Mouse (Mus musculus): ENCODE results near the gene Zfp748.

Zfp748 gene

GRCm38 (mm10) chr13:67553730-67554129 is at the start of gene Zfp748:
Gene Zfp748 (minus strand): TSS chr13:67553830.
- no peak for DNase-seq (ENCODE audit: low spot score)

DNA sequence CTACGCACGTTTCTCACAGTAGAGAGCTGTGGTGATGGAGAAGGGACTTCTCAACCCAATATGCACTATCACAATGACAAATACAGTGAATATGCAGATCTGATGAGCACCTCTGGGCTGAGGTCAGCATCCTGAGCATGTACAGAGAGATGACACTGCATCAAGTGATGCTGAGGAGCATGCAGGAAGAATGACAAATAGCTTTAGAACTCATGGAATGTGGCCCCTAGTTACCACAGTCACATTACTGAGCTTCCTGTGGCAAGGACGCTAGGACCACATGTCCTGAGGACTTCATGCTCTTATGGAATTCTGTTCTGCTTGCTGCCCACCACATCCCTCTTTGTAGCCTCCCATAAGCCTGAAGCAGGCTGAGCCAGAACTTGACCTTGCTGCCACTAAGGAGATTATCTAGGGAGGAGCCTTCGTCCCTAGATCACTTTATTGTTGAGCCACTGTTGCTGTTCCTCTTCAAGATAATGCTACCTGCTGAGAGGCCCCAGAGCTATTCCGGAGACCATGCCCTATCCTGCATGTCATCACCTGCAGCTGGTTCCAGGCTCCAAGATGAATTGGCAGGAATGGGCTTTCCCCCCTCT is 19.1 kb upstream of the Zfp748 start:
- DNase-seq (ENCODE audit: low spot score) = no peak

DNA sequence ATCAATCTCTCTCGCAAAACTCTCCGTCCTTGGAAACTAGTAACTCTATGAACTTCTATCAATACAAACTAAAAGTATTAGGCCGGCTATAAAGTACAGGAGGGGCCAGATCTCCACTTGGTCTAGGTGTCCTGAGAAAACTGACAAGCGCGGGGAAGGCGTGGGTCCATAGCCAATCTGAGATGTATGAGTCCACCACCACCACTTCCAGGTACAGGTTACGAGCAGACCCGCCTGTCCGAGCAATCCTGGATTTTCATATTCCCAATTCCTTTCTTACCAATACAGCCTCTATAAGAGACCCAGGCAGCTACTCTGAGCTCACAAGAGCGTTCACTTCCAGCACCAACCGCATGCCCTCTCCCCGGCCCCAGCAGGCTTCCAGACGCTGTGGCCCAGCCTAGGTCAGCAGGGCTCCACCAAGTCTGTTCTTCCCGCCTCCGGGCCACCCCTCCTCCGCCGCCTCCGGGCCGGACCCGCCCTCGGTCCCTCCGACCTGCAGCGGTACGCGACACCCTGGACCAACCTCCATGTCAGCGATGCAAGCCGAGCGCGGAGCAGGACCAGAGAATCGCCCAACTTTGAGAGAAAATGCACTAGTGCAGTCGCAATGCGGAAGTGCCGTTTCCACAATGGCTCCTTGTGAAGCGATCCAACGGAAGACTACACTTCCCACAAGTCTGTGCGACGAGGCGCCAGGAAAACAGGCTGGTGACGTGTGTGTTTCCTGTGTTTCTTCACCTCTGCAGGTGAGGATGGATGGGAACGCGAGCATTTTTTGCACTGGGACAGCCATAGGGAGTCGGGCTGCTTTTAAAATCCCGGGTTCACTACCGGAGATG is 904 bp downstream of the Zfp748 start:
- peak; percentile 88 for DNase-seq (ENCODE audit: low spot score)

GRCm38 (mm10) chr13:67545941-67546340 is 7.7 kb downstream of the Zfp748 start:
- DNase-seq (ENCODE audit: low spot score) = no peak

DNA sequence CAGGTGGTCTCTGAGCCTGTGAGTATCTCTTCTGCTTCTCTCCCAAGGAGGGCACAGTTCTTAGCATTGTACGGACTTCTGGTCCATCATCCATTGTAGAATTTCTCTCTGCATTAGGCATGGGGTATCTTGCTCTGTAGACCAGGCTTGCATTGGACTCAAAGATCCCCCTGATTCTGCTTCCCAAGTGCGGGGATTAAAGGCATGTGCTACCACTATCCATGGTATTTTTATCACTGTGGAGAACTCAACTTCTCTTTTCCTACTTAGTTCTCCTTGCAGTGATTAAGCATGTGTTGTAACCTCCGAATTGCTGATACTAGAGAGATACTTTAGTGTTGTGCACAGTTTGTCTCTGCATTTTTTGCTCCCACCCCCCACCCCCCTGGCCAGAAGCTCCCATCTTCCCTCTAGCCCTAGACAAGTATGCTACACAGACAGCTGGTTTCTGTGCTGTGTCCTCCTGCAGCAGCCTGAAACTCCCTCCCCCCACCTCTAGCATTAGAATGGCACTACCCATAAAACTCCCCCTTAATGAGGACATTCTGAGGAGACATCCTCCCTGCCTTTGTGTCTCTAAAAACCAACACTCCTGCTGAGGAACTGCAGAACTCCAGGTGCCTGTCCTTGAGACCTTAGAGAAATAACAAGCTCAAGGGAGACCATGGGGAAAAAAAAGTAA is 26.4 kb downstream of the Zfp748 start:
- no peak for DNase-seq (ENCODE audit: low spot score)

GRCm38 (mm10) chr13:67525753-67526410 is 27.7 kb downstream of the Zfp748 start, which contains the start of the genes Gm26965 and Zfp87:
Gene Gm26965 (minus strand): TSS chr13:67526151.
Gene Zfp87 (minus strand): TSS chr13:67526177.
- peak; percentile 95 for DNase-seq (ENCODE audit: low spot score)

DNA sequence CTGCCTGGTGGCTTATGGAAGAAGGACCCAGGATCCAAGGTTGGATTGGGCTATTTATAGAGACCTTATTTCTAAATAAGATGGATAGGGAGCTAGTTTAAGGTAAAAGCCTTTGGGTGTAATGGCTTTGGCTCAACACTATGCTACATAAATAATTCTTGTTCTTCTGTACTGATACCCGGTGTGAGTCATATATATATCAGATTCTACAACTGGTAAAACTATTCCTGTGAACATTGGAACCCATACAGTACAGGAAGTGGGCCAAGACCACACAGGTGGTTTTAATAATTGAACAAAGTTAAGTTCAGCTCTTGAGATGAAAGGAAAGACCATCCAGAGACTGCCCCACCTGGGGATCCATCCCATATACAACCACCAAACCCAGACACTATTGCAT is 52.7 kb downstream of the Zfp748 start:
- no peak for DNase-seq (ENCODE audit: low spot score)

DNA sequence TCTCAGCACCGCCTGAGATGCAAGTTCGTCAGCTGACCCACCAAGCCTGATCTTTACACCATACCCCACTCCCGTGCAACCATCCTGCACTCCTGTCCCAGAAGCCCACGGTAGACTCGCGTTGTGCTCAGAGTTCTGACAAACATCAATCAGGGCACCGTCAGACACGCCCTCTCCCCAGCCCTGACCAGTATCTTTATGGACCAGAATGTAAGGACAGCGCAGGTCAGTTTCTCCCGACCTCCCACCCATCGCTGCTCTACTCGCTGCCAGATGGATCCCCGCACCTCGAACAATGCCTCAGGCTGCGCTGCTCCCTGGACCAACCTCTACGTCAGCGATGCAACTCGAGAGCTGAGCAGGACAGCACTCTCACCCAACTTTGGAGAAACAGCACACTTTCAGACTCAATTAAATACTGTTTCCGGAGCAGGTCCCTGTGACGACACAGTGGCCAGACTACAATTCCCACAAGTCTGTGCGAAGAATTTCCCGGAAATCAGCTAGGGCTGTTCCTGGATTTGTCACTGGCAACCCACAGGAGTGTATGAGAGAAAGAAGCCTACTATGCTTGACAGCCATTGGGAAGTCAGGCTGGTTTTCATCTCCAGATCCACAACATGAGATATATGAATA is 53.4 kb downstream of the Zfp748 start, which contains the start of gene Zfp58:
Gene Zfp58, minus strand, starts transcription at position 472 of the 636 bp plus-strand sequence.
- DNase-seq (ENCODE audit: low spot score) = peak; percentile 81

- DNase-seq (ENCODE audit: low spot score) = no peak
Observed at GRCm38 (mm10) chr13:67495631-67496030, 58.0 kb downstream of the Zfp748 start.

All from T-cell, adult 2 months (primary cell).